Mouse (Mus musculus) spleen, adult 12 weeks (tissue): ENCODE measurements around the gene Ap1g2.
A peak's percentile ranks its signal among the peaks of the same experiment; 100 is the strongest.

Source experiments
- DNase-seq: peaks from one replicate; pipeline ENCODE4 v3.0.0; 2022; ENCODE audit warnings: low spot score

Ap1g2 gene

DNA sequence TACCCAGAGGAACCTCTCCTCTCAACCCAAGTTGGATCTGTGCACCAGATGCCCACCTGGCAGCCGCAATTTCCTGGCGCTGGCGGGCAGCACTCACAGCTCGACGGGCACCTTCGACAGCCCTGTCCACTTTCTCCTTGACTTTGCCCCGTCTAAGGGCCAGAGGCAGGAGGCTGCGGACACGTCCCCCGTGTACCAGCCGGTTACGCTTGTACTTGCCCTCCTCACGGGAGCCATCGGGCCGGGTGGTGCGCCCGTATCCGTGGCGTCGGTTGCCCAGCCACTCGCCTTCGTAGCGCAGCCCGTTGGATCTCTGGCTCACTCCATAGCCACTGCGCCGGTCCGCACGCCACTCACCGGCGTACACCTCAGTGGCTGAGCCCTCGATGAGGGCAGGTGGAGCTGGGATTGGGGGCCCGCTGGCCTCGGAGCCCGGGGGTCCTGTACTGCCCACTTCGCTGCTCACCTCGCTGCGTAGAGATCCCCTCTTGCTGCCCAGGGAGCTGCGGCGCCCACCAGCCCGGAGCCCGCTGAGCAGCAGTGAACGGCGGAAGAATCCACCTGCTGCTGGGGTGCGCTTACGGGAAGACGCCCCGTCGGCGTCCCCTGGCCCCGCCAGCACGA lies 7.1 kb upstream of the Ap1g2 start:
- DNase-seq = no peak

DNA sequence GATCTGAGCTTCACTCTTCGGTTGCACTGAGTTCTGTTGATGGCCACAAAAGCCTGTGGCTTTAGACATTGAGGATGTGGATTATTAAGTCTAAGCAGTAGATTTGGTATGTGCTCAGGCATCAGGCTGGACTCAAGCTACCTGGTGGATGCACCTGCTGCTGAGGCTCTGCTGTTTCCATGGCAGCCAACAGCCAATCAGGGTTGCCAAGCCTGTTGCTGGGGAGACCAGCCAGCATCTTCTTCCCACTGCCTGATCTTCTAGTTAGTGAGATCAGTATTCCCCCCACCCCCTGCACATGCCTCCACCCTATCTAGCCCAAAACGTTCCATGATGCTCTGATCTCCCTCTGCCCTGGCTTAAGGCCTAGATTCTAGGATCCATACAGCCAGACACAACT lies 5.3 kb upstream of the Ap1g2 start:
- DNase-seq = no peak

DNA sequence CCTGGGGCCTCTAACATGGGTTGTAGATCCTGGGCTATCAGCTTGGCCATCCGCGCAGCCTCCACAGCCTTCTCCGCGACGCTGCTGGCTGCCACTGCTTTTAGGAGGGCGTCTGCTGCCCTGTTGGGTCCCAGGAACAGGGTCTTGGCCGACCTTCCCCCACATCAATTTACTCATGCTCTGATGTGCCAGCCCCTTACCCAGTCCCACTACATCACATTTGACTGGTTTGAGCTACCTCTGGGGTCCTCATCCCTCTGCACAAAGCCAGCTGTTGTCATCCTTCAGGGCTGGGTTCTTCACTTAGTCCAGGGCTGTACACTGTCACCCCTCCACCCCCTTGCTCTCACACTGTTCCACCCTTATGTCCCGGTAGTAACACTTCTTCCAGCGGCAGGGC lies 3.7 kb upstream of the Ap1g2 start:
- DNase-seq = no peak

DNA sequence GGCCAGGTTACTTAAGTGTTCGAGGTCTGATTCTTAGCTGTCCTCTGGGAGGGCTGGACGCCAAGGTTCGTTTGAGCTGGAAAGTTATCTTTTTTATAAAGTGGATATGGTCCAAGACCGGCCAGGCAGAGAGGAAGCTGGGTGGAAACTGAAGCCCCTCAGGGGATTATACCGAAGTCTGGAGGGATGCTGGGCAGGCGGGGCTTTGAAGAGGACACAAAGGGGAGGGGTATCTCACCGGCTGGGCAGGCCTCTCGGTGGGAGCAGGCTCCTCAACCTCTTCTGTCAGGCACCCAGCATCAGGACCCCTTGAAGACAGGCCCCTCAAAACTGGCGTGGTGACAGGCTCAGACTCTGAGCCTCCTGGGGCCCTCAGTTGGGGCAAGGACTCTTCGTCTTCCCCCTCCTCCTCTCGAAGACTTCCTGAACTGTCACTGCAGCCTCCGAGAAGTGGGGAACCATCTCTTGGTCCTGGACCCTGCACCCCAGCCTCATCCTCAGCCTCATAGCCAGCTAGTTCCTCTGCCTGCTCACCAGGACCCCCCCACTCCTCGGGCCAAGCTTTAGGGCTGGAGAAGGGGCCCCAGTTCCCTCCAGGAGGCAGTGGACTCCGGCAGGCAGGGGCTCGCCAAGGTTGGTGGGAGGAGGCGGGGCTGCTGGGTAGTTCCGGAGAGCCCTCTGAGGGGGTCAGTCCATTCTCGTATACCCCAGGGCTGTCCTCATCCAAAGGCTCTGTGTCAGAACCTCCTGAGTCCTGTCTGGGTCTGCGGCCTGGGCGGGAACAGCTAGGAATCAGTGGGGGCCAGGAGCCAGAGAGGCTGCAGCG lies 2.9 kb upstream of the Ap1g2 start:
- no peak for DNase-seq

DNA sequence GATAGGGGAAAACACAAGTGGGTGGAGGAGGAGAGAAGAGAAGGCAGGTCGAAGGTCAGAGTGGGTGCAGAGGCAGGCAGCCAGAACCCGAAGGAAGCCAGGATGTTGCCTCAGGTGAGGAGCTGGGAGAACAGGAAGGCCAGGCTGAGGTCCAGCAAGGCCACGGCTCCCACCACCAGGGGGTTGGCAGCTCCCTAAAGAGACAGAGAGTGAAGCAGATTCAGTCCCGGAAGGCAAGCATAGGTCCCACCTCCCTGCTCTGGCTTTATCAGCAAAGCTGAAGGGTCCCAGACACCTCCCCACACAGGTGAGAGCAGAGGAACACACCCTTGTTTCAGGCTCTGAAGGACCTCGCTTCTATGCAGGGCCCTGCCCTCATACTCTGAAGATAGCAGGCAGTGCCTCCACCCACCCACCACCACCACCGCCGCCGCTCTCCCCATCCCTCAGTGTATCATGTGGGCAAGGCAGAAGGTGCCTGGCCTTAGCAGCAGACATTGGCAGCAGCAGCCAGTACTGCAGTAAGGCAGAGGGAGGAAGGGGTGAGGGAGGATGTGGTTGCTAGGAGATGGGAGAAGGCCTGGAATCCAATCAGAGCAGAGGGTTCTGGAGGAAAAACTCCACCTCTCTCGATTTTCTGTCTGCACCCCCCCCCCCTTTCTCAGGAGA lies 1.9 kb upstream of the Ap1g2 start:
- DNase-seq = no peak

DNA sequence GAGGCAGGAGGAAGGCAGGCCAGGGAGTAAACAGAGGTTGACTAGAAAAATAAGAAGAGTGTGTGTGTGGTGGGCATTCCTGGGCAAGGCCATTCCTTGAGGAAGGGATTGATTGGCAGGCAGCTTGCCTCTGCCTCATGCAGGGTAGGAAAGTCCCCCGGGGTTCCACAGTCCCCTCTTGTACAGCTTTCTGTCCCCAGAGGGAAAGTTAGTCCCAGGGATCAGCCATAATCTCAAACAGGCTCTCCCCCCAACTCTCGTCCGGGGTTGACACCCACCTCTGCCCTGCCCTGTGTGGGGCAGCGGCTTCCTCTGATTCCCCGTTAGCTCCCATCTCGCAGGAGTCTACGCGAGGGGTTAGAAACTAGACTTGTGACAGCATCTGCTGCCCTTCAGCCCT lies 597 bp upstream of the Ap1g2 start:
- no peak for DNase-seq

DNA sequence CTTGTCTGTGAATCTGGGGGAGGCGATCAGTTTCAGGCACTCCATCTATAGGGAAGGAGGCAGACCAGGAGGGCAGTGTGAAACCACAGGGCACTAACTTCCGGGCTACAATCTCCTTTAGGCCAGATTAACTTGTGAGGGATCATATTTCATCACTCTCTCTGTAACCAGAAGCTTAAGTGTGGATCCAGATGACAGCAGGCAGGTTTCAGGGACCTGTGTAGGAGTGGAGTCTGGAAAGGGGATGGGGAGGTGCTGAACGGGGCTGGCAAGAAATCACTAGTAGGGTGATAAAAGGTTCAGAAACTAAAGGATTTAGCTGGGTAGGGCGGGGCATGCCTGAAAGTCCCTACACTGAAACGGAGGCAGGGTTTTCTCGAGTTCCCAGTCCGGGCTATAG lies 1.0 kb downstream of the Ap1g2 start:
- DNase-seq = no peak

DNA sequence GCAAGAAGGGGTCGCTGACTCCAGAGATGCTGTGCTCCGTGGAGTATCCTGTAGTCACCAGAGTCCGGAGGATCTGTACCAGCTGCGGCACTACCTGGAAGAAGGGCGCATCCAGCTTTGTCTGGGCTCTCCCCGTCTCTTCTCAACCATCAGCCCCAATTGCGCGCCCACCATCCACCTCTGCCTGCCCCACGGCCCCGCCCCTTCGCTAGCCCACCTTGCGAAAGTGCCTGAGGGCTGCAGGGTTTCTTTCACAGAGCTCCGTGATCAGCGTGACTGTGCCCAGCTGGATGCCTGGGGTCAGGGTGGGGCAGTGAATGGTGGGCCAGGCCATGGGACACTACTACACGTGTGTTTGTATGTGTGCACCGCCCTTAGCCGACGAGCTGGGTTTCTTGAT lies 2.0 kb downstream of the Ap1g2 start:
- DNase-seq = no peak

DNA sequence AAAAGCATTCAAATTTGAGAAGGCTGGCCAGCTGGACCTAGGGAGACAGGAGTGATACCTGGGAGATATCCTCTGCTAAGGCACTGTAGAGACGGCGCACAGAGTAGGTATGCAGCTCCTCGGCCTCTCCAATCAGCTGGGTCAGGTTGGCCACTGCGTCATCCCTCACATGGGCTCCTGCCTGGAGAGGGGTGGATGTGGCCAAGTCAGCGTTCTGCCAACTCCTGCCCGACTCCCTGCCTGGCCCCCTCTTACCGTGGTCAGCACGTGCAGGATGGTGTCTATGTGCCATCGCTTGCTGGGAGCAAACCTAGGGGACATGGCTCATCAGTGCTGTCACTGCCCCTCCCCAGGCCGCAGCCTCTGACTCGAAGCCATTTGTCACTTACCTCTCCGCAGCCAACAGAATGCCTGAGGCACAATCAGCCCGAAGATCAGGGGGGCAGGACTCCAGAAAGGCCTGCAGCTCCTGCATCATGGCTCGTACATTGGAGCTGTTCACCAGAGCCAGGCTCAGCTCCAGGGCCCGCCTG lies 4.1 kb downstream of the Ap1g2 start:
- DNase-seq = no peak

DNA sequence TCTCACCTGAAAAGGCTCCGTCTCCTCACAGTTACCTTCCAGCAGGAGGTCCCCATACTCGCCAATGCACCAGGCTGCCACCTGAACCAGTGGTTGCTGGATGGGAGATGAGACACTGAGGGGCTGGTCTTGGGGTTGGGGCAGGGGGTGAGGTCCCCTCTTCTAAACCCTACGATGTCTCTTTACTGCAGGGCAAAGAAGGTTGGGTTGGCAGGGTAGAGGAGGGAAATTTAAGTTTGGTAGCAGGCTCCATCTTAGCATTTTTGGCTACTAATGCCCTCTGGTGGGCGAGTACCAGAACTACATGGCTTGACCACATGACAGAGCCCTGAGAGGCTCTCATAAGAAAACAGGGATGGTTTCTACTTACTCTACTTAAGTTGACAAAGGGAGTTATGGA lies 4.8 kb downstream of the Ap1g2 start:
- no peak for DNase-seq

DNA sequence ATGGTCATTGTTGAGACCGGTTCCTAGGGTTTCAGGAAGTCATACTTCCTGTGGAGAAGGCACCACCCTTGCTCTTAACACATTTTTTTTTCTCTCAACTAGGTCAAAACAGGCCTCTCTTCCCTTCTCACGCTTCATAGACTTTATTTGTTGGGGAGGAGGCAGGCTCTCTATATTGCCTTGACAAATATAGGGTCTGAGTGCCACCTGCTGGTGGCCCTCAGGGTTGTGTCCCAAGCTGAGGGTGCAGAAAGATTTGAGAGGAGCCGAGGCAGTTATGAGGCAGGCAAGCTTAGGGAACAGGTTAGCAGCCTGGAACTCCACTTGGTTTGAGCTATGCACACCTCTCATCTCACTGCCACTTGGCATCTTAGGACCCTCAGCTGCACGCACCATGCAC lies 8.3 kb downstream of the Ap1g2 start:
- no peak for DNase-seq

DNA sequence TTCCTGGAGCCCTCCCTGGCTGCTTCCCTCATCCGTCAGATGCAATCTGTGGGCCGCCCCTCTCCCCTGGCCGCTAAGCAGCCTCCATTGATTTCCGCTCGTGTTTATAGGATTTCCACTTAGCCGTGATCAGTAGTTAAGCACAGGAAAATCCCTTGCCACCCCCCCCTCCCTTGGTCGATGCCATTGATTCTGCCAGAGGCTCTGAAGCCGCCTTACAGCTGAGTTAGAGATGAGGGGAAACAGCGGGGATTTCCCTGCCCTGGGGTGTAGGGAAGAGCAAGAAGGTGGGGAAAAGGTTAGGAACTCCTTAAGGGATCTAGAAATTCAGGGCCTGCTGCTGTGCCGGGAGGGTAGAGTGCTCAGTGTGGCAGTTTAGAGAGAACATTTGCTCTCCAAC lies 8.7 kb downstream of the Ap1g2 start:
- no peak for DNase-seq

DNA sequence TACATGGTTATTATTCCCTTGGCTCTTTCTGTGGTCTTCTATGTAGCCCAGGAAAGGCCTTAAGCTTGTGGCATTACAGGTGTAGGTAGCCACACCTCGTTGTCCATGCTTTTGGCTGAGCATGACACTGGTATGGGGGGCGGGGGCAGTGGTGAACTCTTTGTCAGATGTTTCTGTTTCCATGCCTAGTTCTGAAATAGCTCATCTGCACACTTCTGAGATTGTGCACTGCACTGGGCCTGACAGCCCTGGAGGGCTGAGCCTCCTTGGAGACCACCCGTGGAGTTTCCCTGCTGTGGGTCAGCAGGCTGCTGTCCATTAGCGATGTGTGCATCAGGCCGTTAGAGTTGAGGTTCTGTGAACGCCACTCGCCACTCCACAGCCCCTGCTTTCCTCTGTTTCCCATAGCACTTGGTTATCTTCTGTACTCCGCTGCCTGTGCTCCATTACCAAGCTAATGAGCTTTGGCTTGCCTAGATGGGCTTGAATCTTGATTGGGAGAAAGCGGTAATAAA lies 9.8 kb downstream of the Ap1g2 start:
- DNase-seq = no peak

DNA sequence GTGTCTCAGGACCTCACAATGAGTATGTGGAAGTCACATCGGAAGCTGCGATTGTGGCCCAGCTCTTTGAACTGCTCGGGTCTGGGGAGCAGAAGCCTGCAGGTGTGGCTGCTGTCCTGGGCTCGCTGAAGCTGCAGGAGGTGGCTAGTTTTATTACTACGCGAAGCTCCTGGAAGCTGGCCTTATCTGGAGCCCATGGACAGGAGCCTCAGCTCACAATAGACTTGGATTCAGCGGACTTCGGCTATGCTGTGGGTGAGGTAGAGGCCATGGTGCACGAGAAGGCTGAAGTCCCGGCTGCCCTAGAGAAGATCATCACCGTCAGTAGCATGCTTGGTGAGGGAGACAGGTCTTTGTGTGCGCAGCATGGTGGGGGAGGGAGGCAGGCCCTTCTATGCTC lies 10.7 kb downstream of the Ap1g2 start:
- no peak for DNase-seq

DNA sequence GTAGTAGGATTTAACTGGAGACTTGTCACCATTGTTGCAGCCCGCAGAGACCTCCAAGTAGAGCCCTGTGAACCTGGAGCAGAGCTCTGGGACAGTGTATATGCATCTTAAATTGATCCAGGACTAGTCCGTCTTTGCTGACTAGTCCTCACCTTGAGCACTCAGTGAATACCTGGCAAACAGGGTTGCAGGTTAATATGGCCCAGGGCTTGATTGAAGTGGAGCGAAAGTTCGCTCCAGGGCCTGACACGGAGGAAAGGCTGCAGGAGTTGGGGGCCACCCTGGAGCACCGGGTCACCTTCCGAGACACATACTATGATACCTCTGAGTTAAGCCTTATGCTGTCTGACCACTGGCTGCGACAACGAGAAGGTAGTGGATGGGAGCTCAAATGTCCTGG lies 11.1 kb downstream of the Ap1g2 start:
- DNase-seq = no peak

DNA sequence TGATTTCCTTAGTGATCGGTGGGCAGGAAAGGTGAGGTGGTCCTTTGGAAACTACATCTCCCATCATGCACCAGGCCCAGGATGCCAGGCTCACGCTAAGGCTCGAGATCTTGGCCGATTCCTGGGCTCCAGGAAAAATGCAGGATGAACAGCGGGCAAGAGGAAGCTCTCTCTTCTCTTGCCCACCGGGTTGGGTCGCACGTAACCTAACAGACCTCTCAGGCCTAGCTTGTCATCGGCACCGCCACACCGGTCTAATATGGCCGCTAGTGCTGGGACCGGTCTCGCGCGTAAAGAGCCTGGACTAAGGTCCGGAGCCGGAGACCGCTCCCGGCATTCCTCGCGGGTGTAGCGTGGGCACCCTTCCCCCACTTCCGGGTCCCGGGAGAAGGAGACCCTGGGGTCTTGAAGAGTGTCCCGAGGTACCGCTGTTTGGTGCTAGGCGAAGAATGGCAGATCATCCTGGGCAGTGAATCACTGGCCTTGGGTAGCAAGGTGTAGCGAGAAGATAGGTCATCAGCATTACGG lies 11.6 kb downstream of the Ap1g2 start, which contains the start of gene Thtpa:
Gene Thtpa (plus strand): TSS at position 81 of the 528 bp plus-strand sequence.
- peak; percentile 57 for DNase-seq

DNA sequence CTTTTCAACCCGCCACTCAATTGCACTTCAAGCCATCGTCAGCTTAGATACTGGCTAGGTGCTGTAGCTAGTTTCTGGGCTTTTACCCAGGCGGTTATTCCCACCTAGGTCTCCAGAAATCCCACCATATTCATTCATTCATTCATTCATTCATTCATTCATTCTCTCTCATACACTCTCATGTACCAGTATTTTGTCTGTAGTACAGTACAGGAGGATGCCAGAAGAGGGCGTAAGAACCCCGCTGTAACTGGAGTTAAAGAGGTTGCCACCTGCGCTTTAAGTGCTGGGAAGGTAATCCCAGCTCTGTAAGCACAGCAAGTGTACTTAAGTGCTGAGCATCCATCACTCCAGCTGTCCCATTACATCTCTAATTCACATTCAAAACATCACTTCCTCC lies 12.5 kb downstream of the Ap1g2 start:
- DNase-seq = no peak

DNA sequence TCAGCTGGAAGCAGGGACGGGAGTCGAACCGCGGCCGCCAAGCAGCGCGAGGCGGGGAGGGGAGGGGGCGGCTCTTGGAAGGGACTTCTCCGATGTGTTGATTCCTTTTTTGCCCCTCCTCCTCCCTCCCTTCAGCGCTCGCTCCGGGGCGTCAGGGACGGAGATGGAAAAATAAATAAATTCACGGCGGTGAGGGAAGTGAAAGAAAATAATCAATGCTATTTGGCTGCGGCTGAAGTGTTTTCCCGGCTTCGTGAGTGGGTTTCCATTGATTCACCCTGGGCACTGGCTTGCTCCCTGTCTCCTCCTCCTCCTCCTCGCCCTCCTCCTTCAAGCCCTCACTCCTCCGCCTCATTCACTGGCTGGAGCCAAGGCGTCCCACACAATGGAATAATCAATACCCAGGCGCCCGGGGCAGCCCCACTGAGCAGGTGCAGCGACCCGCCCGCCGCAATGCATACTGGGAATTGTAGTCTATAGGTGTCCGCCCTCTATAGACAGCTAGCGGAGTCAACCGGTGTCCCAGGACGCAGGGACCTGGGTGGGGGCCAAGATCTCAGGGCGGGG lies 14.3 kb downstream of the Ap1g2 start, which contains the start of gene Zfhx2:
Gene Zfhx2 (minus strand): TSS at position 314 of the 567 bp plus-strand sequence.
- peak; percentile 85 for DNase-seq

DNA sequence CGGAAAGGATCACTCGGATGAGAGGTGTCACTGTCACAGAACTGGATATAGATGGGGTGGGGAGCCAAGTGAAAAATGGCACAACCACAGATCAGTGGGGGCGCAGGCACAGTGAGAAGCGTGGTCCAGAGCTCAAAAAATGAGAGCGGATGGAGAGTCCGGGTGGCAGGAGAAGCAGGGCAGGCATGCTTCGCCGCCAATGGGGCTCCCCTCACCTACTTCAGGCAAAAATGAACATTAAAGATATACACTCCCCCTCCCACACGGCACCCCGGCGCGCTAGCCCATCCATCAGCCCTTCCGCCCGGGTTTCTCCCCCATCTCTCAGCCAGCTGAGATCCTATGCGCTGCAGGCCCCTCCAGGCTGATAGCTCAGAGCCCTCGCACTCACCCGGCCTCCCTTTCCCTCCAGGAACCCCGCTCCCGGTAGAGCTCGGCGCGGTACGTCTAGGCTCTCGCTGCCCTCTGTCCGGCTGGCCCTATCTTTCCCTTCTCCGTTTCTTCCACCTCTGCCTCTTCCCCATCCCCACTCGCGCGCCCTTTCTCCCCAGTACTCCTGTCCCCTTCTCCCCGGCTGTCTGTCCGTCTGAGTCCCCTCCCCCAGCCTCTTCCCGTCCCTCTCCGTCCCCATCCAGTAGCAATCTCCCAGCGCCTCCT lies 15.1 kb downstream of the Ap1g2 start:
- DNase-seq = no peak

DNA sequence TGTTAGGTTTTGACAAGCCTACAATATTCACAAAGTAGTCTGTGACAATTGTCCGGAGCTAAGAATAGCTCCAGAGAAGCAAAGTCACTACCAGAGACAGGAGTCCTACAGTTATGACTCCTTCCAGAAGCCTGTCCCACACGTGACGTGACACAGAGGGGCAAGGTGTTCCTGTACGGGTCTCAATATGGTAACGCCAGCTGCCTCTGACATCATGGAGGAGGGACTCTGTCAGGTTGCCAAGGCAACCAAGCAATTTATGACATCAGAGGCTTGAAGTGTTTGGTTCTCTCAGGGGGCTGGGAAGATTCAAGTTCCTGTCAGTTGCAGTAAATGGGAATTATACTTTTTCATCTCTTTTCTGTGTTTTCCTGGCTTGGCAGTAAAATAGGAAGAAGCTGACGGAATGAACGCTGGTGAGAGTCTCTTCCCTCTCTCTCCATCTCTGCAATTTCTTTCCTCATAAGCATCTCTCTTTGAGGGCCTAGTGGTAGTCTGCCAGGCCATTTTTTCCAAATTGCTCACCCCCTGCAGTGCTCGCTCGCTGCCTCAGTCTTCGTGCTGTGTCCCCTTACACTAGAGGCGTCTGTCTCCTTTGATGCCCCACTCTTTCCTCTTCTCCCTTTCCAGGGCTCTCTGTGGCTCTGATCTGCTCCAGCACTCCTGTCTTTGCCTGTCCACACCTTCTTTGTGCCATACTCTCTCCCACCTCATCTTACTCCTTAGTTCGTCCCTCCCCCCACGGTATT lies 17.0 kb downstream of the Ap1g2 start:
- DNase-seq = no peak

DNA sequence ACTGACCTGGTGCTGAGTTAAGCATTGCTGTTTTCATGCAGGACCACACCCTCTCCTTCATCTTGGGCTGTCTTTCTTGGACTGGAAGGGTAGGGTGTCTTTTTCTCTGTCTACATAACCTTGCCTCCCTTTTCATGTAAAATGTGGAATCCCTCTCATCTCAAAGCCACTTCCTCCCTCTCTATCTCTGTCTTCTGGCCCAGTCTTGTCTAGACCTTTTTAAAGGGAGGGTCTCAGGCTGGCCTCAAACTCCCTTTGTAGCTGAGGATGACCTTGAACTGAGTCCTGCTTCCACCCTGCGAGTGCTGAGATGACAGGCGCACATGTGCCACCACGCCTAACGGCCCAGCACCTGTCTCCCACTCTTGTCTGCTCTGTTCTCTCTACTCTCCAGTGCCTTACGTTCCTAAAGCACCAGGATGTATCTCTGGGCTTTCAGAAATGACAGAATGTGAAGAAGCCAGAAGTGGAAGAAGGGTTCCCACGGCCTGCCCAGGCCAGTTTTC lies 20.3 kb downstream of the Ap1g2 start:
- no peak for DNase-seq
